Mouse (Mus musculus) retina, adult 2 months (tissue): ENCODE results near the gene Zfp174.

Source experiments
- DNase-seq: peaks from one replicate; pipeline ENCODE4 v3.0.0-alpha.2; 2012; ENCODE audit warnings: low read depth, low spot score

Gene Zfp174

DNA sequence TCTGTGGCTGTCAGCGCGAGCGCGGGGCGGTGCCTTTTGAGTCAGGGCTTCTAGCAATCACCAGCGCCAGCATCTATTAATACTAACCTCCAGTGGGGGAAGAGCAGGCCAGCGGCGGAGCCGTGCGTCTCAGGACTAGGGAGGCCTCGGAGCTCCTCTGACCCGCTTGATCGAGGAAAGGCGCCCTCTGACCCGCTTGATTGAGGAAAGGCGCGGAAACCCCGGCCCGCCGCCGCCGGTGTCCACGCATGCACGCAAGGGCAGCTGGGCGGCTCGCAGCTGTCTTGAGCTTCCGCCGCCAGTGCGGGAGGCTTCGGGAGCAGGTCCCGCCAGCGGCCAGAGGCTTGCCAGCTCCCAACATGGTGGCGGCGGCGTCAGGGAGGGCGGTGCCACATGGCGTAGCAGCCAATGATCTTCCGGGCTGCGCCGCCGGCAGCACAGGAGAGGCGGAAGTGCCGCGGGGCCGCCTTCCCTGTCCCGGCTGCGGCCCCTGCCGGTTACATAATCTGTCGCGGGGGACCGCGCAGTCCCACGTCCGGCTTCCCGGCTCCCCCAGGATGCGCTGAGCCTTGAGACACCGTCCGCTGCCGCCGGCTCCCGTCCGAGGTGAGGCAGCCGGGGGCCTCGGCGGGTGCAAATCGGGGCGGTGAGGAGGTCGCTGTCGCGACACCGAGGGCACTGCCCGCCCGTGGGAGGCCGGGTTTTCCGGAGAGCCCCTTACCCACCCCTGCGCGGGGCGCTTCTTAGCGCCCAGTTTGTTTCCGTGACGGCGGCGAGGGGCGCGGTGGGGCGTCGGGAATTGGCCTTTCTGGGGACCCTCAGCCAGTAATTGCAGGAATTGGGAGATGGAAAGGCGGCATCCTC lies 37.4 kb downstream of the Zfp174 start, which contains the start of the genes Zfp597 and Gm20695:
Gene Zfp597, minus strand, starts transcription at position 361 of the 864 bp plus-strand sequence.
Gene Gm20695, plus strand, starts transcription at position 448 of the 864 bp plus-strand sequence.
- DNase-seq: peak; percentile 87

DNA sequence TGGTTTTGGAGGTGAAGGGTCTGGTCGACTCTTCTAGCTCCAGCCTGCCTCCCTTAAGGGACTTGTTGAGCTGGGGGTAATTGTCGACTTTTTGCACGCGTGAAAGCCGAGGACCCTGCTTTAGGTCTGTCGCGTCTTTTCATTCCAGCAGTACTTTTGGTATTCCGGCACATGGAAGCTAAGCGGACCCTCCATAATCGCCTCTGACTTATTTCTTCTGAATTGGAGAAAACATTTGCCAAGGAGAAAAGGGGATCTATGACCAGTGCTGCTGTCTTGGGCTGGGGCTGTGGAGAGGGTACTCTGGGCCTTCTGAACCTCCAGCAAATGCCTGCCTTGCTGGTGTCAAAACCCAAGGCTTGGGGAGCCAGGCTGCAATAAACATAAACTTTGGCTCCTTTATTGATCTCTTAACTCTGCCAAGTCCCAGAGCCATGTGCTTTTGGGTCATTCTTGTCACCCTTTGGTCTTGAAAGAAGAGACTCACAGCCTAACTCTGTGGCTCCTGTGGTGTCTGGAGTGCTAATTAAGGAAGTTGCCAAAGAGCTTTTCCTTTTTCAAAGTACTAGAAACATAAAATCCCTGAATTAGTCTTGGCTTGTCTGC lies 38.1 kb downstream of the Zfp174 start:
- DNase-seq: no peak

DNA sequence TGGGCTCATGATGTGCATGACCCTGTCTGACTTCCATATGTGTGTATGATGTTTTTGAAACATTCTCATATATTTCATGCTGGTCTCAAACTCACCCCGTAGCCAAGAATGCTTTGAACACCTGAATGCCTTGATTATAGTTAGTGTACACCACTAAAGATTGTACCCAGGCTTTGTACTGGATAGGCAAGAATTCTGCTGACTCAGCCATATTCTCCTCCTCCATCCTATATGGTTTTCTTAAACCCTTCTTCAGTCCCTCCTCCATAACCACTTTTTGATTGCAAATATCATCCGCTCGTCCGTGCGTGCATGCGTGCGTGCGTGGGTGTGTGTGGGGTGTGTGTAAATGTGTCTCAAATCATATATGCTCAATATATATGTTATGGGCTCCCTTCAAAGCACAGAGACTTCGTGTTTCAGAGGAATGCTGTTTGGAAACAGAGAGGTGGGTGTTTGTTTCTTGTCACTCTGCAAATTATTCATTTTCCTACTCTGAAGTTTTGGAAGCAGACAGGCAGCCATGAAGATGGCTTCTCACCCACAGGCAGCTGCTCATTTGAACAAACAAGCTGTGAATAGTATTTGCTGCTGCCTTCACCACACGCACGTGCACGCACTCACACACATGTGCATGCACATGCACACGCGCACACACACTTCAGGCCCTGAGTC lies 44.7 kb downstream of the Zfp174 start:
- no peak for DNase-seq

DNA sequence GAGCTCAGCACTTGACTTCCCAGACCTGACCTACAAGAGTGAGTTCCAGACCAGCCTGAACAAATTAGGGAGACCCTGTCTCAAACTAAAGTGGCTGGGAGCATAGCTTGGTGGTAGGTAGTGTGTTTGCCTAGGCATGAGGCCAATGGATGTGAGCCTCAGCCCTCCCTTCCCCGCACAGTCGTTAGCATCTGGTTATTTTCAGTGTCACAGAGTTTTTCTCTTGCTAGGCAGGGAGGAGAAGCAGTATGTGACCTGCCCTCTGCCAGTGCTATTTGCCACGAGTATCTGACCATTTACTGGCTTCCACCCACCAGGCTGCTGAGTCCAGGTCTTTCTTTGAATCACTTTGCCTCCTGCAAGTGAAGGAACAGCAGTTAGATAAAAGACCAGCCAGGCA lies 46.7 kb downstream of the Zfp174 start:
- no peak for DNase-seq

DNA sequence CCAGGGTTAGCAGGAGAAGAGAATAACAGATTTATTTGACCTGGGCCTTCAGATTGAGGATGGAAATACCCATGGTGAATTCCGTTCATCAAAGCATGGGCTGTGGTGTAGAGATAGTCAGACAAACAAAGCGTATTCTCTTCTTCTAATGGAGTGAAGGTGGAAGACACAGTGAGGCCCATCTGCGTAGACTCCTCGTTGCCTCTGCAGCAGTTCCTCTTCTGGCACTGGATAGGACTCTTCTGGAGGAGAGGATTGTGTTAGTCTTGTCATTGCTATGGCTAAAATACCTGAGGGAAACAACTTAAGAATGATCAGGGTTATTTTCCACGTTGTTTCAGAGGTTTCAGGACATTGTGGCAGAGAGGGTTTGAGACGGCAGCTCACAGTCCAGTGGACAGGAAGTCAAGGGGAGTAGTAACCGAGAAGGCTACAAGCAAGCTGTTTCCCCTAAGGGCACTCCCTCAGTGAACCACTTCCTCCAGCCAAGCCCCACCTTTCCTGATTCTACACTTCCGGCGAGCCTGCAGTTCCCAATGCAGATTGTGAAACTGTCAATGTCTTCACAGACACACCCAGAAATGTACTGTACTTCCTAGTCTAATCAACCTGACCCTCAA lies 48.2 kb downstream of the Zfp174 start:
- DNase-seq: no peak

DNA sequence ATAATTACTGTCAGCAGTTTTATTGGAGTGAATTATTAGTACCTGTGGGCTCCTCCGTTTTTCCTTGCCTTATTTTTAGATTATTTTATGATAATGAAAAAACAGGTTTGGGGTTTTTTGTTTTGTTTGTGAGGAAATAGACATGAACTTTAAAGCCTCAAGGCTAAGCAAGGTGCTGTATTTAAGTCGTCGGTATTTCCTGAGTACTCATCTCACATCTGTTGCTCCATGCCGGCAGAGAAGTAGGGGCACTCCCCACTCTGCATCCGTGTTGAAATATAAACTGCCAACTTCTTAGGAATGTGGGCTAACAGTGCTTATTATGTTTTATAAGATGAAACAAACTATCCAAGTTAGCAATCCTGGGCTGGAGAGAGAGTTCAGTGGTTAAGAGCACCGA lies 49.0 kb downstream of the Zfp174 start:
- no peak for DNase-seq

DNA sequence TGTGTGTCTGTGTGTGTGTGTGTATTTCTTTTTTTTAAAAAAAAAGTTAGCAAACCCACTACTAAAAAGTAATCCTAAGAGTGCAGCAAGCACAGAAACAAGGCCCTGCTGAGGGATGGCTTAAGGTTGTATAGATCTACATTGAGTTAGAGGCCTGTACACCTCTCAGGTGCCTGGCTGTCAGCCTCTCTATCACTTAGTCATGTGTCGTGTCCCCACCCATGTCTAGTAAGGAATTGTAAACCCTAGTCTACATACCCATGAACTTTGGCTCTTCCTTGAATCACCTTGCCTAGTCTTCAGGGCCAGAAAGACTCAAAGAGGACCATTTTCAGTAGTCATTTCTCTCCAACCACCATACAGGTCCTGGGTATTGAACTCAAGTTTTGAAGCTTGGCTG lies 49.5 kb downstream of the Zfp174 start:
- DNase-seq: no peak

DNA sequence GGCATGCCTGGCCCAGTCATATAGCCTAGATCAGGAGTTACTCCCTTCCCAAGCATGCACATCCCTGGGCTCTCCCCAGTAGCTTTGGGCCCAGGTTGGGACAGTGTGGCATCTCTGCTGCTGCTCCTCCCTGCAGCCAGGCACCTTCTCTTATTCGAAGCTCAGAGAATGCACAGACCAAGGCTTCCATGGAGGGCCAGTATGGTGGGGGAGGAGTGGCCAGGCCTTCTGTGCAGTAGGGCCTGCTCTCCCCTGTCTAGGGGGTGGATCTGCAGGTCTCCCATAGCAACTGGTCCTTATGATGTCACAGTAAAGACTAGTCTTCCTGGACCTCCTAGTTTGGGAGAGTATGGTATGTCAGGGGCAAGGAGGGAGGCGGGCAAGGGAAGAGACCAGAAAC lies 60.4 kb downstream of the Zfp174 start:
- DNase-seq: no peak
